Mouse (Mus musculus): Measurements from ENCODE around the gene Atxn10. TPM values are rescaled to one million over a fixed set of nuclear protein-coding genes. Genes with fewer than 3 reads are reported as not detected.

Gene Atxn10
- 457 and 469 TPM in 2 replicates for polyA plus RNA-seq (2014; fragmentation: Nextera tagmentation; extraction: Ambion mirVana)

DNA sequence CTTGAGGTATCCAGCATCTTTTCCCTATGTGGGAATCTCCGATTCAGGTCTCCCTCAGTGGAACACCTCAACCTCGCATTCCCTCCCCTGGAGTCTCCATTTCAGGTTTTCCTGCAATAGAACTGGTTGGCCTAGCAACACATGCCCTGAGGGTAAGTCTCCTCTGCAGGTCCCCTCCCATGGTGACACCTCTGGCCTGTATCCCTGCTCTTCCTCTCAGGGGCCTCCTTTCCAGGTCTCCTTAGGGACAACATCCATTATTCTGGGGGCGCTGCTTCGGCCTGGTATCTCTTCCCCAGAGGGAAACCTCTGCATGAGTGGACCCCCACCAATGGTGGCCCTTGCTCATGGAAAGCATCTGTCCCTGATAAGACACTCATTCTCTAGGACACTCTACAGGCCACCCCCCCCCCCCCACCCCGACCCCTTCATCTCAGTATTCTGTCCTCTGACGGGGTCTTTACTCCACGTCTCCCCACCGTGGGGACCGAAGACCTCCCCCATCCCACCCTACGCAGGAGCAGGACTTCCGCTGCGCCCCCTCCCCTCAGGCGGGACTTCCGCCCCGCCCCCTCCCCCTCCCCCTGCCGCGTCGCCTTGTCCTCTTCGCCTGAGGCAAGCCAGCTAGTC, at the start of gene Atxn10:
Gene Atxn10 (plus strand): TSS at position 575 of the 630 bp plus-strand sequence.
- no peaks in the 10 kb centered on the region for H3K9me3 ChIP-seq (ENCODE audit: control insufficient read depth, low read length)
- H3K9ac ChIP-seq (ENCODE audit: low read depth, low read length) = peak within 1 kb of the TSS; percentile 78
- no peaks in the 10 kb centered on the region for H3K4me1 ChIP-seq (replicated peaks; ENCODE audit: control insufficient read depth, insufficient read depth, low read length)
- H3K4me2 ChIP-seq (replicated peaks; ENCODE audit: low read depth, low read length) = peak within 1 kb of the TSS; percentile 74
- H3K36me3 ChIP-seq (ENCODE audit: control insufficient read depth, insufficient read depth, low read length) = no peaks in the 10 kb centered on the region
- H3K4me3 ChIP-seq (ENCODE audit: low read depth, low read length) = peak within 1 kb of the TSS; percentile 88
- DNase-seq (ENCODE audit: low spot score) = peak; percentile 52
- ATAC-seq (ENCODE audit: low FRiP score) = peak; percentile 48
- WGBS = 15% methylated on average over 13 of the region's 19 CpGs
- peak within 1 kb of the TSS; percentile 91 for H3K27ac ChIP-seq (ENCODE audit: low read depth, low read length)
- H3K27me3 ChIP-seq (ENCODE audit: control insufficient read depth, insufficient read depth, low read length) = 0 out of 2 replicates have a peak, but pooled peaks cover 2% of the 10 kb centered on the region

DNA sequence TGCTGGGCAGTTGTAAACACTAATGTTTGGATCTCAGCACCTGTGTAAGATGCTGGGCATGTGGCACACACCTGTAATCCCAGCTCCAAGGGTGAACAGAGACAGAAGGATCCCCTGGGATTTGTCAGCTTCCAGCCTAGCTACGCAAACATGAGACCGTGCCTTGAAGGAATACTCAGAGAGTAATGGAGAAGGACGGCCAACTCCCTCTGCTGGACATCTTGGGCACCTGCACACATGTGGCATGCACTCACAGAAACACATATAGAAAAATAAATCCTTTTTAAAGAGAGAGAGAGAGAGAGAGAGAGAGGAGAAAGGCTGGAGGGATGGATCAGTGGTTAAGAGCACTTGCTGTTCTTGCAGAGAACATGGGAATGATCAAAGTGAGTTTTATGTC, 41.4 kb upstream of the Atxn10 start:
- no peak overlapping the region for H3K4me3 ChIP-seq (ENCODE audit: low read depth, low read length)
- 74% methylated on average over 3 of the region's 3 CpGs for WGBS
- no peaks in the 10 kb centered on the region for H3K27me3 ChIP-seq (ENCODE audit: control insufficient read depth, insufficient read depth, low read length)
- H3K4me2 ChIP-seq (replicated peaks; ENCODE audit: low read depth, low read length) = no peak overlapping the region
- no peak for ATAC-seq (ENCODE audit: low FRiP score)
- no peaks in the 10 kb centered on the region for H3K9me3 ChIP-seq (ENCODE audit: control insufficient read depth, low read length)
- H3K27ac ChIP-seq (ENCODE audit: low read depth, low read length) = no peak overlapping the region
- no peak for DNase-seq (ENCODE audit: low spot score)
- H3K36me3 ChIP-seq (ENCODE audit: control insufficient read depth, insufficient read depth, low read length) = no peaks in the 10 kb centered on the region
- H3K9ac ChIP-seq (ENCODE audit: low read depth, low read length) = no peak overlapping the region
- H3K4me1 ChIP-seq (replicated peaks; ENCODE audit: control insufficient read depth, insufficient read depth, low read length) = peaks cover 5% of the 10 kb centered on the region; the same call in 1 of the 2 replicates

DNA sequence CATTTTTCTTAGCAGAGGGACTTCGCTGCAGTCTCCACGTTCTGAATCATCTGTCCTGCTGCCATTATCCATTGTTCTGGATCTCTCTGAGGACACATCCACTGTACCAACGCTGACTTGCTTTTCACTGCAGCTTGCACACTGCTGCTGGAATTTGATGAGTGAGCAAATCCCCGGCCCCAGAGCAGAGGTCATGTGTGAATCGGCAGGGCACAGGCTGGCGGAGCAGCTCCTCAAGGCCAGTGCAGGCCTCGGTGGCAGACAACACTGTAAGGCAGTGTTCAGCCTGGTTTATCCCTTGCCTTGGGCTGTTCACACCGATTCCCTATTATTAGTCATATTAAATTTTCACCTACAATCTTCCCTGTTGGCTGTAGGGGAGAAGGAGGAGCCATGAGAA, 40.5 kb upstream of the Atxn10 start:
- peaks cover 5% of the 10 kb centered on the region; the same call in 1 of the 2 replicates for H3K4me1 ChIP-seq (replicated peaks; ENCODE audit: control insufficient read depth, insufficient read depth, low read length)
- H3K4me3 ChIP-seq (ENCODE audit: low read depth, low read length) = no peak overlapping the region
- no peaks in the 10 kb centered on the region for H3K27me3 ChIP-seq (ENCODE audit: control insufficient read depth, insufficient read depth, low read length)
- DNase-seq (ENCODE audit: low spot score) (peak; percentile 20), ATAC-seq (ENCODE audit: low FRiP score) (no peak)
- no peak overlapping the region for H3K9ac ChIP-seq (ENCODE audit: low read depth, low read length)
- H3K9me3 ChIP-seq (ENCODE audit: control insufficient read depth, low read length) = no peaks in the 10 kb centered on the region
- WGBS = 52% methylated on average over 8 of the region's 8 CpGs
- no peak overlapping the region for H3K27ac ChIP-seq (ENCODE audit: low read depth, low read length)
- no peaks in the 10 kb centered on the region for H3K36me3 ChIP-seq (ENCODE audit: control insufficient read depth, insufficient read depth, low read length)
- H3K4me2 ChIP-seq (replicated peaks; ENCODE audit: low read depth, low read length) = no peak overlapping the region

DNA sequence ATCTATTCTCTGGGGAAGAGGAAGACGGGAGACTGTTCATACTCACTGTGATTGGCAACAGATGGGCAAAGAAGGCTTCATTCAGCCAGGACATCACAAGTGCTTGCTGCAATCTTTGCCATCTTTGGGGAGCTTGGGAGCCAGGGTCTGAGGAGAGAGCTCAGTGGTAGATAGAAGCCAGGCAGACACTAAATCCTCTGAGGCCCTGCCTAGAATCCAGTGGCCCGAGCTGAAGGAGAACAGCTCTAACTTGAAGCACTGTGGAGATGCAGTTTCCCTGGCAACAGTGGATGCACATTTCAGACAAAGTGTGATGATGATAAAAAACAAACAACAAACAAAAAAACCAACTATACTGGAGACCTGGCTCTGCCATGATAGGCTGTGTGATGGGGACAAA, 40.1 kb upstream of the Atxn10 start:
- DNase-seq (ENCODE audit: low spot score) = no peak
- H3K9ac ChIP-seq (ENCODE audit: low read depth, low read length) = no peak overlapping the region
- H3K27ac ChIP-seq (ENCODE audit: low read depth, low read length) = no peak overlapping the region
- no peak overlapping the region for H3K4me3 ChIP-seq (ENCODE audit: low read depth, low read length)
- no peaks in the 10 kb centered on the region for H3K9me3 ChIP-seq (ENCODE audit: control insufficient read depth, low read length)
- no peaks in the 10 kb centered on the region for H3K36me3 ChIP-seq (ENCODE audit: control insufficient read depth, insufficient read depth, low read length)
- no peak overlapping the region for H3K4me2 ChIP-seq (replicated peaks; ENCODE audit: low read depth, low read length)
- WGBS = 54% methylated on average over 2 of the region's 2 CpGs
- ATAC-seq (ENCODE audit: low FRiP score) = no peak
- peaks cover 5% of the 10 kb centered on the region; the same call in 1 of the 2 replicates for H3K4me1 ChIP-seq (replicated peaks; ENCODE audit: control insufficient read depth, insufficient read depth, low read length)
- H3K27me3 ChIP-seq (ENCODE audit: control insufficient read depth, insufficient read depth, low read length) = no peaks in the 10 kb centered on the region

DNA sequence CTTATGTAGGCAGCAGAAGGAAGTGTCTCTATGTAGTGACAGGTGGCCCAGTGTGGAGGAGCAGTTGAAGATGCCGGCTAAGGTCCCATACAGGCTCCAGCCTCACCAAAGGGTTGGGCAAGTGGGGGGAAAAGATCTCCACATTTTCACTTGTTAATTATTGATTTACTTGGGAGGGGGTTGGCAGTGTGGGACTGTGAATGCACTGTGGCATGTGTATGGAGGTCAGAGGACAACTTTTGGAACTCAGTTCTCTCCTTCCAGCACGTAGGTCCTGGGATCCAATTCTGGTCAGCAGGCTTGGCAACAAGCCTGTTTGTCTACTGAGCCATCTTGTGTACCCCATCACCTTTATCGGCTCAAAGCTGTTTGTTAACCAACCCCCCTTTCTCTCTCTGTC, 39.5 kb upstream of the Atxn10 start:
- no peaks in the 10 kb centered on the region for H3K27me3 ChIP-seq (ENCODE audit: control insufficient read depth, insufficient read depth, low read length)
- DNase-seq (ENCODE audit: low spot score) (no peak), ATAC-seq (ENCODE audit: low FRiP score) (no peak)
- H3K4me3 ChIP-seq (ENCODE audit: low read depth, low read length) = no peak overlapping the region
- H3K36me3 ChIP-seq (ENCODE audit: control insufficient read depth, insufficient read depth, low read length) = no peaks in the 10 kb centered on the region
- H3K9me3 ChIP-seq (ENCODE audit: control insufficient read depth, low read length) = no peaks in the 10 kb centered on the region
- 89% methylated on average over 3 of the region's 3 CpGs for WGBS
- H3K9ac ChIP-seq (ENCODE audit: low read depth, low read length) = no peak overlapping the region
- H3K27ac ChIP-seq (ENCODE audit: low read depth, low read length) = no peak overlapping the region
- no peak overlapping the region for H3K4me2 ChIP-seq (replicated peaks; ENCODE audit: low read depth, low read length)
- H3K4me1 ChIP-seq (replicated peaks; ENCODE audit: control insufficient read depth, insufficient read depth, low read length) = peaks cover 5% of the 10 kb centered on the region; the same call in 1 of the 2 replicates

DNA sequence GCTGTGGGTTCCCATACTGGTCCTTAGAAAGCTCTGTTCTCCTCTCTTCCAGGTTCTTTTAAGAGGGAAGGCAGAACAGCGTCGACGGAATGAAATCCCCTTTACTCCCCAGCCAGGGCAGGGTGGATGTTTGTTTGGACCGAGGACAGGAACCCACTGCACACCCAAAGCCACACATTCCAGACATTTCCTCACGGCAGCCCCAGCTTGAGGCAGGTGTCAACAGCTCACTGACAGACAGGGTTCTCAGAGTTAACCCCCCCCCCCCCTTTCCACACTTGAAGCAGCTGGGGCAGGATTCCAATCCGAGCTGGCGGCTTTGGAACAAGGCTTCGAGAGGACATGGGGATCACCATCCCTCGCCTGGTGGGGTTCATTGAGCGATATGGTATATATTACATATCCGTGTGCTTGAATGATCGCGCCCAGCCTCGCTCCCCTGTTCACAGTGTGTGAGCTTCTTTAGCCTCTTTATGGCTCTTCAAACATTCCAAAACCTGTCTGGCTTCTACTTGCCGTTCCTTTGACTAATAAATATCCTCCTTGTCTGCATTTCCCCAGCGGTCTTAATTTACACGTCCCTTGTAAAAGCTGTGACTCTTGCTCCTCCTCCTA, 37.8 kb upstream of the Atxn10 start:
- ATAC-seq (ENCODE audit: low FRiP score) (no peak), DNase-seq (ENCODE audit: low spot score) (no peak)
- Histone ChIP-seq H3K4me3 (ENCODE audit: low read depth, low read length) (no peak overlapping the region), H3K9me3 (ENCODE audit: control insufficient read depth, low read length) (no peaks in the 10 kb centered on the region), H3K4me2 (replicated peaks; ENCODE audit: low read depth, low read length) (no peak overlapping the region), H3K27me3 (ENCODE audit: control insufficient read depth, insufficient read depth, low read length) (no peaks in the 10 kb centered on the region), H3K4me1 (replicated peaks; ENCODE audit: control insufficient read depth, insufficient read depth, low read length) (peaks cover 5% of the 10 kb centered on the region; the same call in 1 of the 2 replicates), H3K27ac (ENCODE audit: low read depth, low read length) (no peak overlapping the region), H3K9ac (ENCODE audit: low read depth, low read length) (no peak overlapping the region), H3K36me3 (ENCODE audit: control insufficient read depth, insufficient read depth, low read length) (no peaks in the 10 kb centered on the region)
- 63% methylated on average over 17 of the region's 17 CpGs for WGBS

DNA sequence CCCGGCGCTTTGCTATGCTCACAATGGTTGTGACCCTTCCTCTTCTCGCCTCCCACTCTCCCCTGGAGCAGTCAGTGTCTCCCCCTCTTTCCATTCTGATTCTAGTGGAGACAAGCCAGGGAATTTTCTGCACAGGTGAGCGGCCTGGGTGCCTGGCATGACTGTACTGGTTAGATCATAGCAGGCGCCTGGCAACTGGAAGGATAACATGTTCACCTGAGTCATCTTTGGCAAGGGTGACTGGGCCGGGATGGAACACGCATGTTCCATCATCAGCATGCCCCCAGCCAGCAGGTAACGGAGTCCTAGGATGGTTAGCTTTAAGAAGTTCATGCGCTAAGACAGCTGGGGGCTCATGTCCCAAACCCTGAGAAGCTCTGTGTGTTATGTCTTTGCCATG, 37.1 kb upstream of the Atxn10 start:
- Histone ChIP-seq H3K27ac (ENCODE audit: low read depth, low read length) (no peak overlapping the region), H3K4me2 (replicated peaks; ENCODE audit: low read depth, low read length) (no peak overlapping the region), H3K9me3 (ENCODE audit: control insufficient read depth, low read length) (no peaks in the 10 kb centered on the region), H3K9ac (ENCODE audit: low read depth, low read length) (no peak overlapping the region), H3K36me3 (ENCODE audit: control insufficient read depth, insufficient read depth, low read length) (no peaks in the 10 kb centered on the region), H3K4me1 (replicated peaks; ENCODE audit: control insufficient read depth, insufficient read depth, low read length) (peaks cover 5% of the 10 kb centered on the region; the same call in 1 of the 2 replicates), H3K4me3 (ENCODE audit: low read depth, low read length) (no peak overlapping the region), H3K27me3 (ENCODE audit: control insufficient read depth, insufficient read depth, low read length) (no peaks in the 10 kb centered on the region)
- DNase-seq (ENCODE audit: low spot score) (no peak), ATAC-seq (ENCODE audit: low FRiP score) (no peak)
- WGBS = 82% methylated on average over 9 of the region's 9 CpGs

DNA sequence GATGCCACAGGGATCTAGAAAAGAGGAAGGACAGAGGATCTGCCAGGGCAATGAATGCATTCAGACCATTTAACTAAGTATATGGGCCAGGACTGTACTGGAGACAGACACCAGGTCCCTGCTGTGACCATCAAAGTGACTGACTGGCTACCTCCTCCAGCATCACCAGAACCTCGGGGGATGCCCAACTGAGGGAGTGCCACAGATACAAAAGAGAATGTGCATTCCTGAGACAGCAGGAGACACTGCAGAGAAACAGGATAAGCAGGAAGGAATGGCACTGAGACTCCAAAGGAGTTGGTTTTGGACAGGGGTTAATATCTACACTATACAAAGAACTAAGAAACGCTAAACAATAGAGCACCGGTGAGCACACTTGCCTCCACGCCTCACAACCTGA, 32.8 kb upstream of the Atxn10 start:
- WGBS = 53% methylated on average over 4 of the region's 4 CpGs
- H3K27me3 ChIP-seq (ENCODE audit: control insufficient read depth, insufficient read depth, low read length) = no peaks in the 10 kb centered on the region
- DNase-seq (ENCODE audit: low spot score) (no peak), ATAC-seq (ENCODE audit: low FRiP score) (no peak)
- no peak overlapping the region for H3K27ac ChIP-seq (ENCODE audit: low read depth, low read length)
- H3K36me3 ChIP-seq (ENCODE audit: control insufficient read depth, insufficient read depth, low read length) = no peaks in the 10 kb centered on the region
- H3K9me3 ChIP-seq (ENCODE audit: control insufficient read depth, low read length) = no peaks in the 10 kb centered on the region
- peaks cover 6% of the 10 kb centered on the region for H3K4me1 ChIP-seq (replicated peaks; ENCODE audit: control insufficient read depth, insufficient read depth, low read length)
- H3K4me2 ChIP-seq (replicated peaks; ENCODE audit: low read depth, low read length) = no peak overlapping the region
- no peak overlapping the region for H3K4me3 ChIP-seq (ENCODE audit: low read depth, low read length)
- H3K9ac ChIP-seq (ENCODE audit: low read depth, low read length) = no peak overlapping the region

DNA sequence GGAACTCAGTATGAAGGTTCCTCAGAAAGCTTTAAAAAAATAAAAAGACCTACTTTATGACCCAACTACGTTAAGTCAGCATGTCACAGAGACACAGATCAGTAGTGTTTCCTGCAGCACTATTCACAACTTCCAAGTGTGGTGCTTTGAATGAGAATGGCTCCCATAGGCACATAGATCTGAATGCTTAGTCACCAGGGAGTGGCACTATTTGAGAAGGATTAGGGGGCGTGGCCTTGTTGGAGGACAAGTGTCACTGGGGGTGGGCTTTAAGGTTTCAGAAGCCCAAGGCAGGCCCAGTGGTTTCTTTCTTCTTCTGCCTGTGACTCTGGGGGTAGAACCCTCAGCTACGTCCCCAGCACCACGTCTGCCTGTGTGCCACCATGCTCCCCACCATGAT, 32.1 kb upstream of the Atxn10 start:
- H3K4me1 ChIP-seq (replicated peaks; ENCODE audit: control insufficient read depth, insufficient read depth, low read length) = peaks cover 3% of the 10 kb centered on the region
- ATAC-seq (ENCODE audit: low FRiP score) (no peak), DNase-seq (ENCODE audit: low spot score) (no peak)
- no peaks in the 10 kb centered on the region for H3K9me3 ChIP-seq (ENCODE audit: control insufficient read depth, low read length)
- no peak overlapping the region for H3K4me3 ChIP-seq (ENCODE audit: low read depth, low read length)
- H3K27me3 ChIP-seq (ENCODE audit: control insufficient read depth, insufficient read depth, low read length) = no peaks in the 10 kb centered on the region
- no peak overlapping the region for H3K27ac ChIP-seq (ENCODE audit: low read depth, low read length)
- H3K36me3 ChIP-seq (ENCODE audit: control insufficient read depth, insufficient read depth, low read length) = no peaks in the 10 kb centered on the region
- H3K4me2 ChIP-seq (replicated peaks; ENCODE audit: low read depth, low read length) = no peak overlapping the region
- H3K9ac ChIP-seq (ENCODE audit: low read depth, low read length) = no peak overlapping the region
- 91% methylated on average over 4 of the region's 4 CpGs for WGBS
